Mouse (Mus musculus) forebrain, postnatal 0 days (tissue): ENCODE data around the gene Inpp5f. TPM values are rescaled to one million over a fixed set of nuclear protein-coding genes. Genes with fewer than 3 reads are reported as not detected.

Source experiments
- ATAC-seq: fragments of 200-750 bp; cut with Nextera tagmentation; 2 replicates; pipeline ENCODE4 v1.8.0; 2017; ENCODE audit warnings: mild to moderate bottlenecking, moderate library complexity
- DNase-seq: peaks from one replicate; pipeline ENCODE4 v3.0.0-alpha.2; 2015
- H3K27ac ChIP-seq: fragments of 300-500 bp; sonication (generic); 2 replicates; pipeline ENCODE4 v1.5.1; 2014; ENCODE audit warnings: low read depth, mild to moderate bottlenecking, antibody characterized with exemption, low read length, moderate library complexity, mixed read lengths
- H3K27me3 ChIP-seq: fragments of 300-500 bp; sonication (generic); 2 replicates; pipeline ENCODE4 v1.6.1; 2014; ENCODE audit warnings: mild to moderate bottlenecking, low read length, mixed read lengths; ENCODE audit not compliant: insufficient read depth
- H3K36me3 ChIP-seq: fragments of 300-500 bp; sonication (generic); 2 replicates; pipeline ENCODE4 v1.6.1; 2014; ENCODE audit warnings: mild to moderate bottlenecking, moderate library complexity; ENCODE audit not compliant: insufficient read depth
- H3K4me1 ChIP-seq: fragments of 300-500 bp; sonication (generic); 2 replicates; pipeline ENCODE4 v1.6.1; 2014; ENCODE audit warnings: antibody characterized with exemption; ENCODE audit not compliant: insufficient read depth
- H3K4me2 ChIP-seq: fragments of 300-500 bp; sonication (generic); 2 replicates; pipeline ENCODE4 v1.6.1; 2014; ENCODE audit warnings: low read depth, mild to moderate bottlenecking, moderate library complexity
- H3K4me3 ChIP-seq: fragments of 300-500 bp; sonication (generic); 2 replicates; pipeline ENCODE4 v1.5.1; 2014; ENCODE audit warnings: low read depth, low read length, mixed read lengths
- H3K9ac ChIP-seq: fragments of 300-500 bp; sonication (generic); 2 replicates; pipeline ENCODE4 v1.6.1; 2014; ENCODE audit warnings: mild to moderate bottlenecking
- H3K9me3 ChIP-seq: fragments of 300-500 bp; sonication (generic); 2 replicates; pipeline ENCODE4 v1.6.1; 2016; ENCODE audit warnings: low read length
- CTCF ChIP-seq: sonication (generic); IDR thresholded peaks from 2 replicates; pipeline ENCODE4 v1.5.1; 2016; ENCODE audit warnings: antibody characterized with exemption, control low read depth, low read depth
- WGBS: fragments of 180-500 bp; shearing (Covaris S2); extraction: QIAGEN DNeasy Blood & Tissue Kit; methylation state at CpG from one replicate; pipeline ENCODE4 v1.1.7; 2014; 5-methylcytosine and 5-hydroxymethylcytosine counted together
- polyA plus RNA-seq: library from polyadenylated mRNA; unstranded; fragments of >200 nt; fragmentation: Nextera tagmentation; extraction: Ambion mirVana; gene quantifications from 2 replicates; pipeline ENCODE4 v1.2.1, GENCODE M21; 2015
- total RNA-seq: library from RNA; depleted of rRNA; stranded (reverse); fragments of >200 nt; gene quantifications from 2 replicates; pipeline ENCODE4 v1.2.3, GENCODE M21; 2014

Gene Inpp5f
- total and polyA plus RNA-seq, 2 experiments from 2014 or later: 361 to 420 TPM

DNA sequence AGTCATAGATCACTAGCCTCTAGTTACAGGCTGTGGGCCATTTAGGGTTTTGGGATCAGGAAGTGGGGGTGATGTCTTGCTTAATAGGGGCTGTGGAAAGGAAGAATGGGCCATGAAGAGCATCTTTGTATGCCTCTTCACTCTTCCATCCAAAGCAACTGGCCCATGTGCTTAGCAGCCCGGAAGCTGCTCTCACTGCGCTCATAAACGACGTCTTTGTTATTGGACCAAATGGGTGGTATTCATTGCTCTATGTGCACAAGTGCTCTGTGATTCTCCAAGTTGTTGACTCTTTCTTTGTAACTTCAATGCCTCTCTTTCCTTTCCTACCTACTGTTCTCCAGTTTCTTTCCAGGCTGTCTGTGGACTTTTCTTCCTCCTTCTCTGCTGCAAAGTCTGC is 39.1 kb upstream of the Inpp5f start:
- no peaks in the 10 kb centered on the region for H3K27me3 ChIP-seq
- no peaks in the 10 kb centered on the region for H3K9me3 ChIP-seq
- no peak for ATAC-seq
- no peak overlapping the region for H3K9ac ChIP-seq
- DNase-seq: no peak
- TF ChIP-seq CTCF: no peak
- H3K4me2 ChIP-seq: no peak overlapping the region
- no peak overlapping the region for H3K27ac ChIP-seq
- H3K4me3 ChIP-seq: no peak overlapping the region
- WGBS: 71% methylated on average over 4 of the region's 4 CpGs
- no peaks in the 10 kb centered on the region for H3K4me1 ChIP-seq
- no peaks in the 10 kb centered on the region for H3K36me3 ChIP-seq

- Histone ChIP-seq H3K9me3 (no peaks in the 10 kb centered on the region), H3K36me3 (no peaks in the 10 kb centered on the region), H3K27ac (no peak overlapping the region), H3K4me3 (no peak overlapping the region), H3K9ac (no peak overlapping the region), H3K4me1 (no peaks in the 10 kb centered on the region), H3K27me3 (no peaks in the 10 kb centered on the region), H3K4me2 (no peak overlapping the region)
- no peak for ATAC-seq
- TF ChIP-seq CTCF: no peak
- WGBS: 93% methylated on average over 5 of the region's 5 CpGs
- no peak for DNase-seq
These were observed 35.9 kb upstream of the Inpp5f start for GRCm38 (mm10) chr7:128575211-128575610.

DNA sequence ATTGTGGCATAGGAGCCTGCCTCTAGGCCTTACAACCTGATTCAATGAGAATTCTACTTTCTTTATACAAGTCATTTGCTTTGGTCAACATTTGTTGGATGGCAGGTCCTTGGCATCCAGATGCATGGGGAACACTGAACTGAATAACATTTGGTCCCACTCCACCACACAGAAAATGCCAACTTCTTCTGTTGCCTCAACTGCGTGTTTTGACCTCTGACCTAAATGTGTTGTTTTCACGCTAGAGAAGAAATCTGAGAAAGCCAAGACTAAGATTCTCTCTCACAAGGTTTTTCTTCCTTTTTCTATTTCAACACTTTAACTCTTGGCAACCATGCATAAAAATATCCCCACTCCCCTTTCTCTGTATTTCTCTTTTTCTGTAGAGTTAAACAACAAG is 35.3 kb upstream of the Inpp5f start:
- Histone ChIP-seq H3K27ac (no peak overlapping the region), H3K4me2 (no peak overlapping the region), H3K4me1 (no peaks in the 10 kb centered on the region), H3K27me3 (no peaks in the 10 kb centered on the region), H3K9me3 (no peaks in the 10 kb centered on the region), H3K36me3 (no peaks in the 10 kb centered on the region), H3K4me3 (no peak overlapping the region), H3K9ac (no peak overlapping the region)
- WGBS: 85% methylated on average over 2 of the region's 2 CpGs
- no peak for TF ChIP-seq CTCF
- ATAC-seq (no peak), DNase-seq (no peak)

DNA sequence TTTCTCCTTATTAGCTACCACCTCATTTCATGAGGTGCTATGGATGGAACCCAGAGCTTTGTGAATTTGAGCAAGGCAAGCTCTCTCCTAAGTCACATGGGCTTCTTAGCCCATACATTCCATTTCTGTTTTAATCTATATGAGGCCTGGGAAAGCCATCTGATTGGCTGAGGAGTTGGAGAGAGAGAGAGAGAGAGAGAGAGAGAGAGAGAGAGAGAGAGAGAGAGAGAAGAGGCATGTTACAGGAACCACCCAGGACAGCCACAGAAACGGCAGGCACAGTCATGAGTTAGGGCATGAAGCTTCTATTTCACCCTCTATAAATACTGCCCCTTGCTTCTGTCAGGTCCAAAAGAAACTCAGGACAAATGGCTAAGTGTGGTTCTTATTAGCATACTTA is 33.5 kb upstream of the Inpp5f start:
- Histone ChIP-seq H3K4me1 (0 out of 2 replicates have a peak, but pooled peaks cover 3% of the 10 kb centered on the region), H3K9ac (no peak overlapping the region), H3K4me3 (no peak overlapping the region), H3K27ac (no peak overlapping the region), H3K27me3 (no peaks in the 10 kb centered on the region), H3K36me3 (no peaks in the 10 kb centered on the region), H3K9me3 (no peaks in the 10 kb centered on the region), H3K4me2 (no peak overlapping the region)
- ATAC-seq (no peak), DNase-seq (no peak)
- WGBS: 82% methylated on average over 1 of the region's 1 CpGs
- no peak for TF ChIP-seq CTCF

DNA sequence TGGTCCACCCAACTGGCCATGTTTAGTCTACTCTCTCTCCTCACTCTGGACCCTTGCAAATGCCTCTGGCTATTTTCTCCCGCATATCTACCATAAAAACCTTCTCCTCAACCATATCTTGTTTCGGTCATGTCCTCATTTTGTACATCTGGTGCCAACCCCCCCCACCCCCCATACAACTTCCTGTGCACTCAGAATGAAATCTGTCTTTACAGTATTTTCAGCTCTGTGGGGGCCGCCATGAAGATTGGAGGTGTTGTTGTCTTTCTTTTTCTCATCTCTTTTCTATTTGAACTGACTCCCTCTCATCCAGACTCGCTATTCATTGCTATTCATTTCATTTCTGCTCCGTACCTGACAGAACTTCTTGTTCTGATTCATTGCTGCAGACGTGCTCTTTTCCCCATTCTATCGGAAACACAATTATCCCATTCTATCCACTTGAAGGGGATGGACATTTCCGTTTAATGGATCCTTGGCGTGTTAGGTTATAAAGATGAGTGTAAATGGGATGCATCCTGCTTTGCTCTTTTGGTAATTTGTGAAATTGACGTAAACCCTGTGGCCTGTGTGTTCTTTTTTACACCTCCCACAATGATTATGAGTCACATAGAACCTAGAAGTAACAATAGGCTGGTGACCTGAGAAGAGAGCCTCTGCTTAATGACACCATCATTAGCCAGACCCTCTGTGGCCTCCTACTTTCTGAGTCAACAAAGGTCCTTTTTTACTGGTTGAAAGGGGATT is 32.8 kb upstream of the Inpp5f start:
- DNase-seq: no peak
- no peak for TF ChIP-seq CTCF
- no peaks in the 10 kb centered on the region for H3K36me3 ChIP-seq
- H3K9ac ChIP-seq: no peak overlapping the region
- H3K4me2 ChIP-seq: no peak overlapping the region
- no peaks in the 10 kb centered on the region for H3K27me3 ChIP-seq
- WGBS: 39% methylated on average over 10 of the region's 10 CpGs
- no peak for ATAC-seq
- H3K4me1 ChIP-seq: 0 out of 2 replicates have a peak, but pooled peaks cover 3% of the 10 kb centered on the region
- no peak overlapping the region for H3K27ac ChIP-seq
- H3K4me3 ChIP-seq: no peak overlapping the region
- H3K9me3 ChIP-seq: no peaks in the 10 kb centered on the region

DNA sequence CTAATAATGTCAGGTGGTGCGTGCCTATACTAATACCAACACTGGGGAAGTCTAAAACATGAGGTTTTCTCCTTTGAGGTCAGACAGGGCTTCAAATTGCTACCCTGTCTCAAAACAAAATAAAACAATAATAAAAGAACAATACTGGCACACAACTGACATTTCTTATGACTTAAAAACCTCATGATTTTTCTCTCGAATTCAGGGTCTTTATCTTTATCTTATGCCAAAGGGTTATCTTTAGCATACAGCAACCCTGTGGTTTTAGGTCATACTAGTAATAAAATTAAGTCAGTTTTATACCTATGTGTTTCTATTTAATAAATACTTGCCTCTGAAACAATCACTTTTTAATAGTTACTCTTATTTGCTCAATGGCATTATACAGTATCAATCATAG is 31.7 kb upstream of the Inpp5f start:
- H3K4me1 ChIP-seq: 0 out of 2 replicates have a peak, but pooled peaks cover 3% of the 10 kb centered on the region
- H3K9me3 ChIP-seq: no peaks in the 10 kb centered on the region
- TF ChIP-seq CTCF: no peak
- no peak overlapping the region for H3K4me2 ChIP-seq
- H3K36me3 ChIP-seq: no peaks in the 10 kb centered on the region
- H3K4me3 ChIP-seq: no peak overlapping the region
- DNase-seq: no peak
- no peak for ATAC-seq
- no peaks in the 10 kb centered on the region for H3K27me3 ChIP-seq
- H3K9ac ChIP-seq: no peak overlapping the region
- 81% methylated on average over 2 of the region's 2 CpGs for WGBS
- no peak overlapping the region for H3K27ac ChIP-seq

GRCm38 (mm10) chr7:128580318-128580717 is 30.8 kb upstream of the Inpp5f start:
- H3K27me3 ChIP-seq: no peaks in the 10 kb centered on the region
- 92% methylated on average over 6 of the region's 6 CpGs for WGBS
- no peak for ATAC-seq
- no peak overlapping the region for H3K27ac ChIP-seq
- DNase-seq: no peak
- H3K9me3 ChIP-seq: no peaks in the 10 kb centered on the region
- no peaks in the 10 kb centered on the region for H3K36me3 ChIP-seq
- no peak overlapping the region for H3K4me3 ChIP-seq
- H3K4me2 ChIP-seq: no peak overlapping the region
- TF ChIP-seq CTCF: no peak
- H3K4me1 ChIP-seq: 0 out of 2 replicates have a peak, but pooled peaks cover 3% of the 10 kb centered on the region
- H3K9ac ChIP-seq: no peak overlapping the region
